Mouse (Mus musculus): ENCODE data around the gene Gm9837. TPM values are rescaled to one million over a fixed set of nuclear protein-coding genes. Genes with fewer than 3 reads are reported as not detected.

Gene Gm9837
- total and polyA plus RNA-seq, 3 experiments = not detected

GRCm38 (mm10) chr11:53425711-53426255, 44.5 kb downstream of the Gm9837 start:
- H3K79me2 ChIP-seq (replicated peaks; ENCODE audit: control insufficient read depth, extremely low read depth, insufficient read depth, poor library complexity, severe bottlenecking) = peaks cover 18% of the 10 kb centered on the region
- no peak overlapping the region for H3K27ac ChIP-seq (ENCODE audit: insufficient read depth, low read depth)
- no peak overlapping the region for H3K9ac ChIP-seq (ENCODE audit: insufficient read depth, low read depth)
- H3K27me3 ChIP-seq (replicated peaks) = no peaks in the 10 kb centered on the region
- H3K9me3 ChIP-seq (replicated peaks; ENCODE audit: low read length) = no peaks in the 10 kb centered on the region
- in situ Hi-C loops (cut with MboI; ENCODE audit: low pct_ligation_motif_present, low pct_unique_long_range_greater_than_20kb, low sequenced_read_pairs) (no loop called here), dilution Hi-C loops (cut with MboI; ENCODE audit: extremely low pct_ligation_motif_present, extremely low pct_unique_long_range_greater_than_20kb, low sequenced_read_pairs) (no loop called here)
- TF ChIP-seq JUND (conservative IDR thresholded peaks at IDR 0.05; ENCODE audit: low read depth, low read length) (no peak), CTCF (conservative IDR thresholded peaks at IDR 0.05 in 1 of 2, IDR thresholded peaks at IDR 0.05 in 1 of 2; ENCODE audit: low read depth in 2 of 2, low read length in 2 of 2) (no peak), KAT2A (IDR thresholded peaks at IDR 0.05; ENCODE audit: insufficient replicate concordance, low read length) (no peak), PAX5 (IDR thresholded peaks at IDR 0.05; ENCODE audit: low read length) (no peak), SIN3A (IDR thresholded peaks at IDR 0.05; ENCODE audit: low read length) (no peak), NRF1 (IDR thresholded peaks at IDR 0.05; ENCODE audit: low read depth, low read length) (no peak), BHLHE40 (IDR thresholded peaks at IDR 0.05; ENCODE audit: low read depth, low read length) (no peak), UBTF (IDR thresholded peaks at IDR 0.05; ENCODE audit: low read depth, low read length) (no peak), IRF4 (IDR thresholded peaks at IDR 0.05; ENCODE audit: low read depth, low read length) (no peak), USF1 (IDR thresholded peaks at IDR 0.05; ENCODE audit: low read depth, low read length) (no peak), USF2 (conservative IDR thresholded peaks at IDR 0.05; ENCODE audit: low read depth, low read length) (no peak), TCF12 (IDR thresholded peaks at IDR 0.05; ENCODE audit: low read depth, low read length) (no peak), MEF2A (IDR thresholded peaks at IDR 0.05; ENCODE audit: borderline replicate concordance, low read depth, low read length) (no peak), CHD1 (IDR thresholded peaks at IDR 0.05; ENCODE audit: low read depth, low read length) (no peak), CHD2 (IDR thresholded peaks at IDR 0.05; ENCODE audit: low read length) (no peak), POLR2A (IDR thresholded peaks at IDR 0.05; ENCODE audit: low read depth, low read length) (no peak), RAD21 (IDR thresholded peaks at IDR 0.05; ENCODE audit: low read depth, low read length) (no peak)
- peaks cover 6 to 14% of the 10 kb centered on the region in 2 experiments for H3K4me1 ChIP-seq (ENCODE audit: control insufficient read depth in 1 of 2, insufficient read depth in 2 of 2)
- H3K4me3 ChIP-seq (replicated peaks in 1 of 3; ENCODE audit: low read depth in 2 of 3, low read length in 2 of 3, poor library complexity in 1 of 3) = no peak overlapping the region
- no peak overlapping the region for H3K4me2 ChIP-seq (ENCODE audit: insufficient read depth, low read depth, poor library complexity, severe bottlenecking)
- H3K36me3 ChIP-seq (replicated peaks in 1 of 2; ENCODE audit: control insufficient read depth in 1 of 2, insufficient read depth in 1 of 2, low read length in 1 of 2) = peaks cover 15 to 65% of the 10 kb centered on the region in 2 experiments
- DNase-seq (ENCODE audit: extremely low read depth) = no peak

DNA sequence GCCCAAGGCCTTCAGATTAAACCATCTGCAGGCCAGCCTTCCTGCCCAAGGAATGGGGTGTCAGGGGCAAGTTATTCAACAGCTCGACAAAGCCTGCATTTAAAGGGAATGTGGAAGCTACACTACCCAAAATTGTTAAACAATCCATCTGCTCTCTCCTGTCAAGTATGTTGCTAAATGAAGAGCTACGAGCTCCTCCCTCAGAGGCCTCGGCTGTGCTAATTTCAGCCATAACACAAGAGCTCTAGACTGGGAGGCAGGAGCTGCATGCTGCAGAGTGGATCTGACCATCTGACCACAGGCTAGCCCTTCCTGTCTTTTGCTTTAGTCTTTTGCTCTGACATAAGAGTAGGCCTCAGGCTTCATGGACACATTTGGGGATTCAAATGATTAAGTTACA, 45.0 kb downstream of the Gm9837 start:
- H3K36me3 ChIP-seq (replicated peaks in 1 of 2; ENCODE audit: control insufficient read depth in 1 of 2, insufficient read depth in 1 of 2, low read length in 1 of 2) = peaks cover 16 to 66% of the 10 kb centered on the region in 2 experiments
- H3K9ac ChIP-seq (ENCODE audit: insufficient read depth, low read depth) = no peak overlapping the region
- H3K79me2 ChIP-seq (replicated peaks; ENCODE audit: control insufficient read depth, extremely low read depth, insufficient read depth, poor library complexity, severe bottlenecking) = peaks cover 15% of the 10 kb centered on the region
- in situ Hi-C loops (cut with MboI; ENCODE audit: low pct_ligation_motif_present, low pct_unique_long_range_greater_than_20kb, low sequenced_read_pairs) (no loop called here), dilution Hi-C loops (cut with MboI; ENCODE audit: extremely low pct_ligation_motif_present, extremely low pct_unique_long_range_greater_than_20kb, low sequenced_read_pairs) (no loop called here)
- TF ChIP-seq IRF4 (IDR thresholded peaks at IDR 0.05; ENCODE audit: low read depth, low read length) (no peak), BHLHE40 (IDR thresholded peaks at IDR 0.05; ENCODE audit: low read depth, low read length) (no peak), MAX (IDR thresholded peaks at IDR 0.05; ENCODE audit: low read length) (no peak), MAZ (IDR thresholded peaks at IDR 0.05; ENCODE audit: low read depth, low read length) (no peak), ZMIZ1 (IDR thresholded peaks at IDR 0.05; ENCODE audit: low read depth, low read length) (no peak), UBTF (IDR thresholded peaks at IDR 0.05; ENCODE audit: low read depth, low read length) (no peak), RAD21 (IDR thresholded peaks at IDR 0.05; ENCODE audit: low read depth, low read length) (no peak), JUND (conservative IDR thresholded peaks at IDR 0.05; ENCODE audit: low read depth, low read length) (no peak), TBP (conservative IDR thresholded peaks at IDR 0.05; ENCODE audit: low read depth, low read length) (no peak), SIN3A (IDR thresholded peaks at IDR 0.05; ENCODE audit: low read length) (no peak), ZNF384 (IDR thresholded peaks at IDR 0.05; ENCODE audit: low read depth, low read length) (no peak), CTCF (conservative IDR thresholded peaks at IDR 0.05 in 1 of 2, IDR thresholded peaks at IDR 0.05 in 1 of 2; ENCODE audit: low read depth in 2 of 2, low read length in 2 of 2) (no peak), POLR2AphosphoS2 (IDR thresholded peaks at IDR 0.05; ENCODE audit: low read depth, low read length) (no peak), PAX5 (IDR thresholded peaks at IDR 0.05; ENCODE audit: low read length) (no peak), GABPA (IDR thresholded peaks at IDR 0.05; ENCODE audit: insufficient replicate concordance, low read depth, low read length) (no peak)
- H3K4me3 ChIP-seq (replicated peaks in 1 of 3; ENCODE audit: low read depth in 2 of 3, low read length in 2 of 3, poor library complexity in 1 of 3) = no peak overlapping the region
- DNase-seq (ENCODE audit: extremely low read depth) = no peak
- no peak overlapping the region for H3K4me2 ChIP-seq (ENCODE audit: insufficient read depth, low read depth, poor library complexity, severe bottlenecking)
- H3K9me3 ChIP-seq (replicated peaks; ENCODE audit: low read length) = no peaks in the 10 kb centered on the region
- peaks cover 6 to 14% of the 10 kb centered on the region in 2 experiments for H3K4me1 ChIP-seq (ENCODE audit: control insufficient read depth in 1 of 2, insufficient read depth in 2 of 2)
- no peak overlapping the region for H3K27ac ChIP-seq (ENCODE audit: insufficient read depth, low read depth)
- H3K27me3 ChIP-seq (replicated peaks) = no peaks in the 10 kb centered on the region

Data from CH12.LX (cell line).